Mouse (Mus musculus) effector memory CD4-positive, alpha-beta T cell, adult 7 months (primary cell): ENCODE results near the gene Clk4. TPM values are rescaled to one million over a fixed set of nuclear protein-coding genes. Genes with fewer than 3 reads are reported as not detected.

Experiments
- polyA plus RNA-seq: library from polyadenylated mRNA; unstranded; fragments of 100-300 nt; shearing (Covaris generic); gene quantifications from one replicate; pipeline ENCODE4 v1.2.1, GENCODE M21; 2017

Clk4 gene
- polyA plus RNA-seq, result 256 TPM

GRCm38 (mm10) chr11:51261680-51262219 lies at the start of gene Clk4:
Gene Clk4, plus strand, starts transcription at chr11:51261730.

GRCm38 (mm10) chr11:51220308-51220707 lies 41.2 kb upstream of the Clk4 start, which contains the start of gene Gm12569:
Gene Gm12569, plus strand, starts transcription at chr11:51220473.

GRCm38 (mm10) chr11:51262342-51263285 lies 1.1 kb downstream of the Clk4 start, which contains the start of gene BC049762:
Gene BC049762, minus strand, starts transcription at chr11:51263046.

GRCm38 (mm10) chr11:51289564-51290041 lies 28.1 kb downstream of the Clk4 start, which contains the start of gene Col23a1:
Gene Col23a1, plus strand, starts transcription at chr11:51289920.

Other genes starting within 250 kb of the Clk4 start
- gene Olfr54, start 247.5 kb upstream of the Clk4 start, polyA plus RNA-seq, result 0.34 TPM
- gene Olfr1375, start 213.6 kb upstream of the Clk4 start, polyA plus RNA-seq, result not detected
- 0.10 TPM for gene Zfp354a, start 202.5 kb upstream of the Clk4 start, polyA plus RNA-seq
- not detected for gene Gm12569, start 41.3 kb upstream of the Clk4 start, polyA plus RNA-seq
- 0.59 TPM for gene BC049762, start 1.3 kb downstream of the Clk4 start, polyA plus RNA-seq
- 0.20 TPM for gene Col23a1, start 28.2 kb downstream of the Clk4 start, polyA plus RNA-seq